Mouse (Mus musculus): ENCODE results near the gene Pon1. TPM values are rescaled to one million over a fixed set of nuclear protein-coding genes. Genes with fewer than 3 reads are reported as not detected.
"Not testable (repeated sequence)": the region's sequence is repeated elsewhere in the genome, so short reads cannot be mapped to it uniquely, and the experiment has no call there.

Gene Pon1
- total RNA-seq (2015) (not detected in 2 replicates), total RNA-seq (2017) (not detected in 2 replicates)

GRCm38 (mm10) chr6:5193693-5194092 lies at the start of gene Pon1:
Pon1 (minus strand) TSS chr6:5193946.
- ATAC-seq (replicated peaks; ENCODE audit: poor library complexity): no peak

GRCm38 (mm10) chr6:5238799-5239198 lies 45.1 kb upstream of the Pon1 start:
- peak; percentile 70 for ATAC-seq (replicated peaks; ENCODE audit: poor library complexity)

- no peak for ATAC-seq (replicated peaks; ENCODE audit: poor library complexity)
Observed at GRCm38 (mm10) chr6:5237510-5237909, 43.8 kb upstream of the Pon1 start.

- no peak for ATAC-seq (replicated peaks; ENCODE audit: poor library complexity)
Observed at GRCm38 (mm10) chr6:5236843-5237371, 43.2 kb upstream of the Pon1 start.

GRCm38 (mm10) chr6:5234563-5234962 lies 40.8 kb upstream of the Pon1 start:
- ATAC-seq (replicated peaks; ENCODE audit: poor library complexity): peak; percentile 56

GRCm38 (mm10) chr6:5233812-5234211 lies 40.1 kb upstream of the Pon1 start:
- ATAC-seq (replicated peaks; ENCODE audit: poor library complexity): peak; percentile 86

GRCm38 (mm10) chr6:5232022-5232421 lies 38.3 kb upstream of the Pon1 start:
- no peak for ATAC-seq (replicated peaks; ENCODE audit: poor library complexity)

- ATAC-seq (replicated peaks; ENCODE audit: poor library complexity): no peak
Observed at GRCm38 (mm10) chr6:5230261-5230660, 36.5 kb upstream of the Pon1 start.

- not testable (repeated sequence) for ATAC-seq (replicated peaks; ENCODE audit: poor library complexity)
Observed at GRCm38 (mm10) chr6:5223551-5223950, 29.8 kb upstream of the Pon1 start.

- ATAC-seq (replicated peaks; ENCODE audit: poor library complexity): no peak
Observed at GRCm38 (mm10) chr6:5222080-5222479, 28.3 kb upstream of the Pon1 start.

- ATAC-seq (replicated peaks; ENCODE audit: poor library complexity): no peak
Observed at GRCm38 (mm10) chr6:5218190-5218589, 24.4 kb upstream of the Pon1 start.

GRCm38 (mm10) chr6:5207817-5208216 lies 14.1 kb upstream of the Pon1 start:
- ATAC-seq (replicated peaks; ENCODE audit: poor library complexity): peak; percentile 65

GRCm38 (mm10) chr6:5199916-5200315 lies 6.2 kb upstream of the Pon1 start:
- peak; percentile 85 for ATAC-seq (replicated peaks; ENCODE audit: poor library complexity)

GRCm38 (mm10) chr6:5199376-5199905 lies 5.7 kb upstream of the Pon1 start:
- peak; percentile 42 for ATAC-seq (replicated peaks; ENCODE audit: poor library complexity)

GRCm38 (mm10) chr6:5198590-5198989 lies 4.8 kb upstream of the Pon1 start:
- ATAC-seq (replicated peaks; ENCODE audit: poor library complexity): no peak

- ATAC-seq (replicated peaks; ENCODE audit: poor library complexity): no peak
Observed at GRCm38 (mm10) chr6:5190761-5191160, 3.0 kb downstream of the Pon1 start.

GRCm38 (mm10) chr6:5189507-5189906 lies 4.2 kb downstream of the Pon1 start:
- no peak for ATAC-seq (replicated peaks; ENCODE audit: poor library complexity)

- ATAC-seq (replicated peaks; ENCODE audit: poor library complexity): no peak
Observed at GRCm38 (mm10) chr6:5188938-5189337, 4.8 kb downstream of the Pon1 start.

GRCm38 (mm10) chr6:5188036-5188435 lies 5.7 kb downstream of the Pon1 start:
- ATAC-seq (replicated peaks; ENCODE audit: poor library complexity): no peak

GRCm38 (mm10) chr6:5187586-5187985 lies 6.2 kb downstream of the Pon1 start:
- ATAC-seq (replicated peaks; ENCODE audit: poor library complexity): no peak

GRCm38 (mm10) chr6:5186229-5186950 lies 7.4 kb downstream of the Pon1 start:
- ATAC-seq (replicated peaks; ENCODE audit: poor library complexity): no peak

- ATAC-seq (replicated peaks; ENCODE audit: poor library complexity): no peak
Observed at GRCm38 (mm10) chr6:5180645-5181044, 13.1 kb downstream of the Pon1 start.
